Comparison of ENCODE assay signal across 12 mouse cellular contexts in the genomic region with DNA sequence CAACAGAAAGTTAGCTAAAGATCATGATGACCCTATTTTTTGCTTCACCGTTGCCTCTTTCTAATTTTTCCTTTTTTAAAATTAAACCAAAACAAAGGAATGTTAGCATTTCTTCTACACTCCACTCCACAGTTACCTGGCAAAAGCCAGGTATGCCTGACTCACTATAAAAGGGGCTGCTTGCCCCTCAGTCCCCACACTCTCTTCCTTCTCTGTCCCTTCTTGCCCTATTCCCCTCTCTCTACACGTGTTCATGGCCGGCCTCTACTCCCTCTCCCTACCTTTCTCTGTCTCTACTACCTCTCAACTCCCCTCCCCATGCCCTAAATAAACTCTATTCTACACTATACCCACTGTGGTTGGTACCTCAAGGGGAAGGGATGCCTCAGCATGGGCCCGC. TPM values are rescaled to one million over a fixed set of nuclear protein-coding genes. Genes with fewer than 3 reads are reported as not detected.
DNase-seq lines count a peak whose midpoint lies in the region; ATAC-seq and TF ChIP-seq lines count a peak whose summit lies in the region.
"Had no signal": no experiment of that assay in that cellular context is flagged by ENCODE, and none has a peak within 500 bp of the region (broad histone marks: within the 10 kb centered on the region; RNA-seq: fewer than 3 reads in every experiment).

No protein-coding gene starts in this region.

- TF ChIP-seq POLR2A in CH12.LX (IDR thresholded peaks at IDR 0.05; ENCODE audit: low read depth, low read length) = no peak
- TF ChIP-seq POLR2A in bone marrow macrophage, adult 2 months (IDR thresholded peaks at IDR 0.05; ENCODE audit: borderline replicate concordance, low read depth, low read length) = no peak
- no peak for TF ChIP-seq POLR2A in limb, embryonic 14.5 days (IDR thresholded peaks at IDR 0.05; ENCODE audit: borderline replicate concordance, extremely low read depth, insufficient read depth, insufficient read length)

- no peak for TF ChIP-seq RAD21 in CH12.LX (IDR thresholded peaks at IDR 0.05; ENCODE audit: low read depth, low read length)

- H3K4me3 ChIP-seq in hindbrain, embryonic 12.5 days = no peak overlapping the region
- H3K4me3 ChIP-seq in hindbrain, embryonic 16.5 days (ENCODE audit: low read length) = no peak overlapping the region
- peak overlapping the region; percentile 69 to 90 (median 78) for H3K4me3 ChIP-seq in CH12.LX (replicated peaks in 1 of 3; ENCODE audit: low read depth in 2 of 3, low read length in 2 of 3, poor library complexity in 1 of 3)
- peak overlapping the region; percentile 58; the same call in 1 of the 2 replicates for H3K4me3 ChIP-seq in bone marrow macrophage, adult 2 months (ENCODE audit: insufficient read depth, low read length)
- H3K4me3 ChIP-seq in limb, embryonic 14.5 days (replicated peaks; ENCODE audit: low read length) = peak overlapping the region; percentile 64

- 72% methylated on average over 4 of the region's 4 CpGs for WGBS in hindbrain, embryonic 12.5 days
- 70% methylated on average over 4 of the region's 4 CpGs for WGBS in hindbrain, embryonic 16.5 days
- WGBS in limb, embryonic 14.5 days = 65% methylated on average over 4 of the region's 4 CpGs

- no peak for DNase-seq in CH12.LX (ENCODE audit: extremely low read depth)
- no peak for DNase-seq in limb, embryonic 14.5 days (ENCODE audit: low spot score)
- no peak for DNase-seq in urinary bladder, adult 18-20 months (ENCODE audit: low spot score in 2 of 2)
- DNase-seq in frontal cortex, postnatal 36 days (ENCODE audit: low spot score in 2 of 2) = no peak
- DNase-seq in spleen, adult 12 weeks (ENCODE audit: low spot score) = no peak

- TF ChIP-seq CTCF in CH12.LX (conservative IDR thresholded peaks at IDR 0.05 in 1 of 2, IDR thresholded peaks at IDR 0.05 in 1 of 2; ENCODE audit: low read depth in 2 of 2, low read length in 2 of 2) = no peak
- TF ChIP-seq CTCF in bone marrow macrophage, adult 2 months (IDR thresholded peaks at IDR 0.05; ENCODE audit: low read depth, low read length) = no peak

- no peaks in the 10 kb centered on the region for H3K9me3 ChIP-seq in hindbrain, embryonic 12.5 days (replicated peaks)
- no peaks in the 10 kb centered on the region for H3K9me3 ChIP-seq in hindbrain, embryonic 16.5 days (ENCODE audit: control insufficient read depth, low read length)
- no peaks in the 10 kb centered on the region for H3K9me3 ChIP-seq in CH12.LX (replicated peaks; ENCODE audit: low read length)
- no peaks in the 10 kb centered on the region for H3K9me3 ChIP-seq in limb, embryonic 14.5 days (ENCODE audit: control insufficient read depth, low read length)

- no peaks in the 10 kb centered on the region for H3K27me3 ChIP-seq in hindbrain, embryonic 12.5 days
- no peaks in the 10 kb centered on the region for H3K27me3 ChIP-seq in hindbrain, embryonic 16.5 days (replicated peaks; ENCODE audit: control insufficient read depth, insufficient read depth, low read length)
- H3K27me3 ChIP-seq in CH12.LX (replicated peaks) = no peaks in the 10 kb centered on the region
- no peaks in the 10 kb centered on the region for H3K27me3 ChIP-seq in limb, embryonic 14.5 days (ENCODE audit: control insufficient read depth, insufficient read depth, low read length)

- peaks cover 12% of the 10 kb centered on the region for H3K79me2 ChIP-seq in CH12.LX (replicated peaks; ENCODE audit: control insufficient read depth, extremely low read depth, insufficient read depth, poor library complexity, severe bottlenecking)

- no peak overlapping the region for H3K27ac ChIP-seq in hindbrain, embryonic 12.5 days
- no peak overlapping the region for H3K27ac ChIP-seq in hindbrain, embryonic 16.5 days (ENCODE audit: low read depth, low read length)
- no peak overlapping the region for H3K27ac ChIP-seq in CH12.LX (ENCODE audit: insufficient read depth, low read depth)
- no peak overlapping the region for H3K27ac ChIP-seq in bone marrow macrophage, adult 2 months (ENCODE audit: insufficient read depth, low read depth, low read length)
- H3K27ac ChIP-seq in limb, embryonic 14.5 days (replicated peaks; ENCODE audit: low read depth, low read length) = no peak overlapping the region

- TF ChIP-seq EP300 in CH12.LX (IDR thresholded peaks at IDR 0.05; ENCODE audit: low read length) = no peak

- H3K4me1 ChIP-seq in hindbrain, embryonic 12.5 days = peaks cover 18% of the 10 kb centered on the region
- peaks cover 12% of the 10 kb centered on the region for H3K4me1 ChIP-seq in hindbrain, embryonic 16.5 days (ENCODE audit: control insufficient read depth, insufficient read depth, low read depth, low read length)
- H3K4me1 ChIP-seq in CH12.LX (ENCODE audit: control insufficient read depth in 1 of 2, insufficient read depth in 2 of 2) = peaks cover 3 to 26% of the 10 kb centered on the region in 2 experiments; a peak in 2 of 4 replicates
- H3K4me1 ChIP-seq in bone marrow macrophage, adult 2 months (ENCODE audit: control insufficient read depth, insufficient read depth, low read length) = peaks cover 15% of the 10 kb centered on the region
- peaks cover 20% of the 10 kb centered on the region for H3K4me1 ChIP-seq in limb, embryonic 14.5 days (ENCODE audit: control insufficient read depth, insufficient read depth, low read length)

- in situ Hi-C loops in CH12.LX (cut with MboI; ENCODE audit: low pct_ligation_motif_present, low pct_unique_long_range_greater_than_20kb, low sequenced_read_pairs) = loop anchor here (10.0 kb wide), 1 partner anchor 208 kb away; no protein-coding TSS in a partner anchor

- H3K9ac ChIP-seq in hindbrain, embryonic 12.5 days = no peak overlapping the region
- no peak overlapping the region for H3K9ac ChIP-seq in hindbrain, embryonic 16.5 days (ENCODE audit: low read depth, low read length)
- H3K9ac ChIP-seq in CH12.LX (ENCODE audit: insufficient read depth, low read depth) = peak overlapping the region; percentile 90
- peak overlapping the region; percentile 40; the same call in 1 of the 2 replicates for H3K9ac ChIP-seq in limb, embryonic 14.5 days (ENCODE audit: low read depth, low read length, severe bottlenecking)

- H3K4me2 ChIP-seq in hindbrain, embryonic 12.5 days (replicated peaks) = peak overlapping the region; percentile 78; the same call in 1 of the 2 replicates
- H3K4me2 ChIP-seq in hindbrain, embryonic 16.5 days (ENCODE audit: low read length) = no peak overlapping the region
- H3K4me2 ChIP-seq in CH12.LX (ENCODE audit: insufficient read depth, low read depth, poor library complexity, severe bottlenecking) = peak overlapping the region; percentile 99
- peak overlapping the region; percentile 78 for H3K4me2 ChIP-seq in limb, embryonic 14.5 days (replicated peaks; ENCODE audit: low read depth, low read length, severe bottlenecking)

- ATAC-seq in hindbrain, embryonic 12.5 days (ENCODE audit: low FRiP score) = no peak
- ATAC-seq in hindbrain, embryonic 16.5 days = no peak
- no peak for ATAC-seq in limb, embryonic 14.5 days (ENCODE audit: low FRiP score, low read depth)

- dilution Hi-C loops in CH12.LX (cut with MboI; ENCODE audit: extremely low pct_ligation_motif_present, extremely low pct_unique_long_range_greater_than_20kb, low sequenced_read_pairs) = no loop called here

- no peaks in the 10 kb centered on the region for H3K36me3 ChIP-seq in hindbrain, embryonic 12.5 days
- 0 out of 2 replicates have a peak, but pooled peaks cover under 1% of the 10 kb centered on the region for H3K36me3 ChIP-seq in hindbrain, embryonic 16.5 days (ENCODE audit: control insufficient read depth, insufficient read depth, low read length)
- peaks cover 2 to 14% of the 10 kb centered on the region in 2 experiments for H3K36me3 ChIP-seq in CH12.LX (replicated peaks in 1 of 2; ENCODE audit: control insufficient read depth in 1 of 2, insufficient read depth in 1 of 2, low read length in 1 of 2)
- 0 out of 2 replicates have a peak, but pooled peaks cover 2% of the 10 kb centered on the region for H3K36me3 ChIP-seq in limb, embryonic 14.5 days (ENCODE audit: control insufficient read depth, insufficient read depth, low read length)

TF ChIP-seq in CH12.LX, 34 proteins besides CTCF, POLR2A, EP300 and RAD21:
- peak; percentile 70 for TF ChIP-seq MYC (IDR thresholded peaks at IDR 0.05; ENCODE audit: low read depth, low read length)
- TF ChIP-seq BHLHE40 (IDR thresholded peaks at IDR 0.05; ENCODE audit: low read depth, low read length) = no peak
- peak; percentile 70 for TF ChIP-seq MAX (IDR thresholded peaks at IDR 0.05; ENCODE audit: low read length)

RNA-seq across cellular contexts. Expression of gene Vrk3, which starts 1.1 kb away (rescaled TPM):
- 32.7 and 34.0 TPM in 2 replicates for polyA plus RNA-seq in hindbrain, embryonic 12.5 days (2016; fragmentation: Nextera tagmentation; extraction: Ambion mirVana)
- 31.2 and 34.0 TPM in 2 replicates for polyA plus RNA-seq in hindbrain, embryonic 16.5 days (2015; fragmentation: Nextera tagmentation; extraction: Ambion mirVana)
- 27.6 and 30.0 TPM in 2 replicates for total RNA-seq in CH12.LX (2012; rRNA removed)
- 29.5 and 34.2 TPM in 2 replicates for total RNA-seq in CH12.LX (2014; rRNA removed)
- 42.3 and 50.4 TPM in 2 replicates for polyA plus RNA-seq in CH12.LX (2012; ENCODE audit: insufficient read length, low read depth)
- 39.8 and 42.0 TPM in 2 replicates for polyA plus RNA-seq in bone marrow macrophage, adult 2 months (2012; ENCODE audit: insufficient read depth, insufficient read length, missing spikeins)
- 39.9 and 44.6 TPM in 2 replicates for polyA plus RNA-seq in limb, embryonic 14.5 days (2012; rRNA removed)
- 28.8 and 30.9 TPM in 2 replicates for polyA plus RNA-seq in limb, embryonic 14.5 days (2014; fragmentation: Nextera tagmentation; extraction: Ambion mirVana)

RNA-seq across cellular contexts. Expression of gene Zfp473, which starts 3.7 kb away (rescaled TPM):
- 2.3 and 2.8 TPM in 2 replicates for polyA plus RNA-seq in hindbrain, embryonic 12.5 days (2016; fragmentation: Nextera tagmentation; extraction: Ambion mirVana)
- 1.1 and 1.4 TPM in 2 replicates for polyA plus RNA-seq in hindbrain, embryonic 16.5 days (2015; fragmentation: Nextera tagmentation; extraction: Ambion mirVana)
- total RNA-seq in CH12.LX (2012; rRNA removed) = 9.3 and 9.6 TPM in 2 replicates
- total RNA-seq in CH12.LX (2014; rRNA removed) = 10.0 and 10.5 TPM in 2 replicates
- 6.8 and 8.7 TPM in 2 replicates for polyA plus RNA-seq in CH12.LX (2012; ENCODE audit: insufficient read length, low read depth)
- 0.71 and 0.81 TPM in 2 replicates for polyA plus RNA-seq in bone marrow macrophage, adult 2 months (2012; ENCODE audit: insufficient read depth, insufficient read length, missing spikeins)
- 1.1 and 1.6 TPM in 2 replicates for polyA plus RNA-seq in limb, embryonic 14.5 days (2012; rRNA removed)
- 1.4 and 1.7 TPM in 2 replicates for polyA plus RNA-seq in limb, embryonic 14.5 days (2014; fragmentation: Nextera tagmentation; extraction: Ambion mirVana)

RNA-seq across cellular contexts. Expression of gene Izumo2, which starts 38.6 kb away (rescaled TPM):
- not detected in 2 replicates for polyA plus RNA-seq in hindbrain, embryonic 12.5 days (2016; fragmentation: Nextera tagmentation; extraction: Ambion mirVana)
- not detected in 2 replicates for polyA plus RNA-seq in hindbrain, embryonic 16.5 days (2015; fragmentation: Nextera tagmentation; extraction: Ambion mirVana)
- total RNA-seq in CH12.LX (2012; rRNA removed) (not detected in 2 replicates), CH12.LX (2014; rRNA removed) (not detected in 2 replicates)
- not detected in 2 replicates for polyA plus RNA-seq in CH12.LX (2012; ENCODE audit: insufficient read length, low read depth)
- polyA plus RNA-seq in bone marrow macrophage, adult 2 months (2012; ENCODE audit: insufficient read depth, insufficient read length, missing spikeins) = not detected in 2 replicates
- polyA plus RNA-seq in limb, embryonic 14.5 days (2012; rRNA removed) = not detected in 2 replicates
- not detected in 2 replicates for polyA plus RNA-seq in limb, embryonic 14.5 days (2014; fragmentation: Nextera tagmentation; extraction: Ambion mirVana)
- total RNA-seq: adrenal gland, postnatal 4 days; gastrocnemius, postnatal 4 days; layer of hippocampus, adult 8-10 months had no signal
- polyA plus RNA-seq: cortical plate, adult 2 months had no signal

Comparison
In these comparisons a context has a peak if more than half of its experiments do, and no peak if none do; other contexts are left out.
1. H3K4me3 ChIP-seq: peak in CH12.LX (3 of 3), bone marrow macrophage, adult 2 months (single experiment) and limb, embryonic 14.5 days (single experiment); none in hindbrain, embryonic 12.5 days (single experiment) and hindbrain, embryonic 16.5 days (single experiment).
2. H3K9ac ChIP-seq: peak in CH12.LX (single experiment) and limb, embryonic 14.5 days (single experiment); none in hindbrain, embryonic 12.5 days (single experiment) and hindbrain, embryonic 16.5 days (single experiment).